Mouse (Mus musculus) E14TG2a.4 (cell line): ENCODE data around the gene Fat2.

Experiments
- CTCF ChIP-seq: conservative IDR thresholded peaks from 2 replicates; pipeline ENCODE4 v1.5.1; 2014; ENCODE audit warnings: low read length
- NANOG ChIP-seq: IDR thresholded peaks from 2 replicates; pipeline ENCODE4 v1.6.1; 2014; ENCODE audit warnings: borderline replicate concordance, low read length, mixed read lengths
- POU5F1 ChIP-seq: IDR thresholded peaks from 2 replicates; pipeline ENCODE4 v1.6.1; 2014; ENCODE audit warnings: low read length, borderline replicate concordance

- no peak for TF ChIP-seq CTCF
- TF ChIP-seq POU5F1, result no peak
- no peak for TF ChIP-seq NANOG
Observed at GRCm38 (mm10) chr11:55365242-55365641, 28.9 kb upstream of the Fat2 start.
